Mouse (Mus musculus): Measurements from ENCODE around the gene Ndufa4l2.

DNA sequence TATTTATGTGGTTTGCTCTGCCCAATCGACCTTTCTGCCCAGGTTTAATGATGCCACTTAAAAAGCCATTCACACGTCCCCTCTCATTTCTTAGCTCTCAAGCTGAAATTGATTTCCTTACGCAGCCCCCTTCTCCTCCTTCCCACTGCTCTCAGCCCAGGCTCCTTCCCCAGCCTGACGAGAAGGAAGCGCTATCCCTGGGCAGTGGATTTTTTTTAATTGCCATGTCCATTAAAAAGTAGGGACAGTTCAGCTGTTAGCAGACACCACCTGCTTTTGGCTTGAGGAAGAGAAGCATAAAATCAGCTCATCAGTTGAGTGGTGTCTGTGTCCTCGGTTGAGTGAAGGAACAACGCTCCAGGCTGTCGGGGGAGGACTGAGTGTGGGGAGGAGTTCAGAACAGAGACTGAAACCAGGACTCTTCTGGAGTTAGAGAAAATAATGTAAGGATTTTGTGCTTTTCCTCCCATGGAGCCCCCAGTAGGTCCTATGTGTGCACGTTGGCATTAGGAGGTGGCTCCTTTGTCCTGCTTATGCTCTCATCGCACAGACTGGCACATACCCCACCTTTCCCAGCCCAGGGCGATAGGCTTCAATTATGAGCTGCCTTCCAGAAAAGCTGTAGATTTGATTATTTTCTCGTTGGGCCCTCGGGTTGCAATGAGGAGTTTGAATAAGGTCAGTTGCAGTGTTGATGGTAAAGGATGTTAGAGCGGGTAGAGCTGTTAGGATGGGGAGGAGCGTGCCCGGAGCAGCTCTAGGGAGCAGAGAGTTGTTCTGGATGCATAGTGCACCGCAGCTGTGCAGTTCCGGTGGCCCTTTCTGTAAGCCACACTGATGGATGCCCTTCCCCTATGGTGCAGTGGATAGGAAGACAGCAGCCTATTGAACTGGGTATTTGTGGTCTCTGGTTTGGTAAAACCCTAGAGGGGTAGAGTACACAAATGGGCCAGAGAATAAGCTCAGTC is 24.3 kb upstream of the Ndufa4l2 start:
- TF ChIP-seq EP300 (IDR thresholded peaks at IDR 0.05; ENCODE audit: low read depth) (no peak), CTCF (IDR thresholded peaks at IDR 0.05; ENCODE audit: low read depth) (no peak)
